Mouse (Mus musculus) neural tube, embryonic 11.5 days (tissue): ENCODE measurements around the gene Olfr376. TPM values are rescaled to one million over a fixed set of nuclear protein-coding genes. Genes with fewer than 3 reads are reported as not detected.

Experiments
- ATAC-seq: fragments of 200-750 bp; cut with Nextera tagmentation; 2 replicates; pipeline ENCODE4 v1.8.0; 2017; ENCODE audit warnings: moderate number of reproducible peaks, mild to moderate bottlenecking, moderate TSS enrichment, moderate library complexity; ENCODE audit not compliant: insufficient read depth, low FRiP score, low TSS enrichment
- DNase-seq: peaks from one replicate; pipeline ENCODE4 v3.0.0-alpha.2; 2015; ENCODE audit warnings: low spot score
- H3K27ac ChIP-seq: fragments of 300-500 bp; sonication (generic); 2 replicates; pipeline ENCODE4 v1.5.1; 2014; ENCODE audit warnings: low read depth, mild to moderate bottlenecking, low read length
- H3K27me3 ChIP-seq: fragments of 300-500 bp; sonication (generic); 2 replicates; pipeline ENCODE4 v1.6.1; 2014; ENCODE audit warnings: mild to moderate bottlenecking, low read length, mixed read lengths; ENCODE audit not compliant: control insufficient read depth, insufficient read depth
- H3K36me3 ChIP-seq: fragments of 300-500 bp; sonication (generic); 2 replicates; pipeline ENCODE4 v1.6.1; 2014; ENCODE audit warnings: mild to moderate bottlenecking, low read length, moderate library complexity, mixed read lengths; ENCODE audit not compliant: control insufficient read depth, insufficient read depth
- H3K4me1 ChIP-seq: fragments of 300-500 bp; sonication (generic); 2 replicates; pipeline ENCODE4 v1.6.1; 2014; ENCODE audit warnings: low read length, mixed read lengths; ENCODE audit not compliant: control insufficient read depth, insufficient read depth
- H3K4me2 ChIP-seq: fragments of 300-500 bp; sonication (generic); 2 replicates; pipeline ENCODE4 v1.6.1; 2014; ENCODE audit warnings: low read depth, mild to moderate bottlenecking, moderate library complexity
- H3K4me3 ChIP-seq: fragments of 300-500 bp; sonication (generic); 2 replicates; pipeline ENCODE4 v1.5.1; 2014; ENCODE audit warnings: low read depth, low read length
- H3K9ac ChIP-seq: fragments of 300-500 bp; sonication (generic); 2 replicates; pipeline ENCODE4 v1.6.1; 2014; ENCODE audit warnings: mild to moderate bottlenecking, low read length
- H3K9me3 ChIP-seq: fragments of 300-500 bp; sonication (generic); 2 replicates; pipeline ENCODE4 v1.6.1; 2016; ENCODE audit warnings: low read length; ENCODE audit not compliant: control insufficient read depth
- WGBS: fragments of 180-500 bp; shearing (Covaris S2); extraction: QIAGEN DNeasy Blood & Tissue Kit; methylation state at CpG from one replicate; pipeline ENCODE4 v1.1.7; 2014; 5-methylcytosine and 5-hydroxymethylcytosine counted together
- polyA plus RNA-seq: library from polyadenylated mRNA; unstranded; fragments of >200 nt; fragmentation: Nextera tagmentation; extraction: Ambion mirVana; gene quantifications from 2 replicates; pipeline ENCODE4 v1.2.1, GENCODE M21; 2014

Gene Olfr376
- polyA plus RNA-seq = not detected in 2 replicates

DNA sequence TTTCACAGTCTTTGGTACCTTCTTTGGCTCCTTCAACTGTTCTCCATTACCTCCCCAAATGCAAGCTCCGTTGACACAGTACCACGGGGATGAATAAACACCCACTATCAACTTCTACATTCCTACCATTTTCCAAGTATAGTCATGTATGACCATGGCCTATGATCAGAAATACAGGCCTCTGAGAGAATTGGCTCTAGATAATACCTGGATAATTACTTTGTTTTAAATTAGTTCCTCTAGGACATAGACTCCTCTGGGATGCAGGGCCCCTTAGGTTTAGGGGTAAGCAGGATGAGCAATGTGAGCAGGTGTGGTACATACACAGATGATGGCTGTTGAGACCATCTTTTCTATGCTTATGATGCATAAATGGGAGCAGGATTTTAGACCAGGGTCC lies at the start of gene Olfr376:
Olfr376 (plus strand) TSS at position 301 of the 400 bp plus-strand sequence.
- no peaks in the 10 kb centered on the region for H3K4me1 ChIP-seq
- no peak within 1 kb of the TSS for H3K27ac ChIP-seq
- H3K27me3 ChIP-seq = no peaks in the 10 kb centered on the region
- no peaks in the 10 kb centered on the region for H3K9me3 ChIP-seq
- 85% methylated on average over 2 of the region's 2 CpGs for WGBS
- DNase-seq (no peak), ATAC-seq (no peak)
- H3K4me3 ChIP-seq = no peak within 1 kb of the TSS
- no peak within 1 kb of the TSS for H3K9ac ChIP-seq
- H3K4me2 ChIP-seq = no peak within 1 kb of the TSS
- no peaks in the 10 kb centered on the region for H3K36me3 ChIP-seq

- 76% methylated on average over 9 of the region's 9 CpGs for WGBS
- H3K27me3 ChIP-seq = no peaks in the 10 kb centered on the region
- no peak overlapping the region for H3K4me2 ChIP-seq
- no peak overlapping the region for H3K9ac ChIP-seq
- H3K4me1 ChIP-seq = no peaks in the 10 kb centered on the region
- ATAC-seq (no peak), DNase-seq (no peak)
- no peak overlapping the region for H3K27ac ChIP-seq
- H3K36me3 ChIP-seq = no peaks in the 10 kb centered on the region
- no peaks in the 10 kb centered on the region for H3K9me3 ChIP-seq
- no peak overlapping the region for H3K4me3 ChIP-seq
These were observed 46.9 kb upstream of the Olfr376 start for GRCm38 (mm10) chr11:73323906-73324830.

DNA sequence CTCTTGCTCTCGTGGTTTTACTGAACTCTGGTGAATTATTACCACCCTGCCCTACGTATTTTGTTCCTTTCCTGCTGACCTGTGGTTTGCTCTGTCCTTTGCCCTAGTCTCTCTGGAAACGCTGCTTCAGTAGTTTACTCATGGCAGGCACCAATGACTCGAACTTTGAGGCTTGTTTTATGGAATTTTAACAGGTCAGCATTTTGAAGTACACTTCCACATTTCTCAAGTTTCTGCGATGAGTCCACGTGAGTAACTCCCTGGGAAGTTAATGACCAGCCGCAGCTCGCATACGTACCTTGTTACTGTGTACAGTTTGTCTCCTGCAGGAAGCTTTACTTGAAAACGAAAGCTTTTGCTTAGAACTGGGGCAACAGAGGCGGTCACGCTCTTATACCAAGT lies 44.6 kb upstream of the Olfr376 start:
- Histone ChIP-seq H3K4me2 (no peak overlapping the region), H3K36me3 (no peaks in the 10 kb centered on the region), H3K9ac (no peak overlapping the region), H3K27me3 (no peaks in the 10 kb centered on the region), H3K4me1 (no peaks in the 10 kb centered on the region), H3K9me3 (no peaks in the 10 kb centered on the region), H3K27ac (no peak overlapping the region), H3K4me3 (no peak overlapping the region)
- no peak for DNase-seq
- ATAC-seq = no peak
- WGBS = 56% methylated on average over 12 of the region's 12 CpGs

- no peaks in the 10 kb centered on the region for H3K4me1 ChIP-seq
- DNase-seq = no peak
- H3K9me3 ChIP-seq = no peaks in the 10 kb centered on the region
- 82% methylated on average over 4 of the region's 4 CpGs for WGBS
- no peak overlapping the region for H3K9ac ChIP-seq
- H3K36me3 ChIP-seq = no peaks in the 10 kb centered on the region
- H3K4me3 ChIP-seq = no peak overlapping the region
- no peak for ATAC-seq
- no peak overlapping the region for H3K27ac ChIP-seq
- no peak overlapping the region for H3K4me2 ChIP-seq
- H3K27me3 ChIP-seq = no peaks in the 10 kb centered on the region
These were observed 43.7 kb upstream of the Olfr376 start for GRCm38 (mm10) chr11:73327361-73327760.

DNA sequence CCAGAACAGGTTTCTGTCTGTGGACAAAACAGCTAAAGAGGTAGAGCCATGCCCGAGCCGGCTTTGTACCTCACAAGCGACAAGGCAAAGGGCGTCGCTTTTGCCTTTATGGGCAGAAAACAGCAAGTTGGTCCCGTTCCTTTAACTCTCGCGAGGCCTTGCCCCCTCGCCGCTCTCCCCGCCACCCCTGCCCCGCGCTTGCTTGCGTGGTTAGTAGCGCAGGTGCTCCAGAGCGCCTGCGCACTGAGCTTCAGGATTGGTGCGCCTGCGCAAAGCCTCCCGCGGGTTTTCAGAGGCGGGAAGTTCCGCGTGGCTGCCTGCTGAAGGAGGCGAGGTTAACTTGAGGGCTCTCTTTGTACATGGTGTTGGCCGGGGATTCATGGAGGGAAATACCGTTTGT lies 41.6 kb upstream of the Olfr376 start, which contains the start of the genes Aspa, Gm49340 and Spata22:
Aspa (minus strand) TSS at position 155 of the 400 bp plus-strand sequence.
Gm49340 (plus strand) TSS at position 300 of the 400 bp plus-strand sequence.
Spata22 (plus strand) TSS at position 300 of the 400 bp plus-strand sequence.
- DNase-seq = no peak
- Histone ChIP-seq H3K27ac (no peak within 1 kb of the TSS), H3K36me3 (no peaks in the 10 kb centered on the region), H3K9me3 (no peaks in the 10 kb centered on the region), H3K27me3 (no peaks in the 10 kb centered on the region), H3K4me3 (no peak within 1 kb of the TSS), H3K4me1 (no peaks in the 10 kb centered on the region), H3K9ac (no peak within 1 kb of the TSS), H3K4me2 (no peak within 1 kb of the TSS)
- no peak for ATAC-seq
- WGBS = 85% methylated on average over 27 of the region's 27 CpGs

GRCm38 (mm10) chr11:73333357-73333756 lies 37.7 kb upstream of the Olfr376 start:
- Histone ChIP-seq H3K27ac (no peak overlapping the region), H3K4me3 (no peak overlapping the region), H3K36me3 (no peaks in the 10 kb centered on the region), H3K4me2 (no peak overlapping the region), H3K4me1 (no peaks in the 10 kb centered on the region), H3K9ac (no peak overlapping the region), H3K9me3 (no peaks in the 10 kb centered on the region), H3K27me3 (no peaks in the 10 kb centered on the region)
- WGBS = 77% methylated on average over 2 of the region's 2 CpGs
- DNase-seq (no peak), ATAC-seq (no peak)

DNA sequence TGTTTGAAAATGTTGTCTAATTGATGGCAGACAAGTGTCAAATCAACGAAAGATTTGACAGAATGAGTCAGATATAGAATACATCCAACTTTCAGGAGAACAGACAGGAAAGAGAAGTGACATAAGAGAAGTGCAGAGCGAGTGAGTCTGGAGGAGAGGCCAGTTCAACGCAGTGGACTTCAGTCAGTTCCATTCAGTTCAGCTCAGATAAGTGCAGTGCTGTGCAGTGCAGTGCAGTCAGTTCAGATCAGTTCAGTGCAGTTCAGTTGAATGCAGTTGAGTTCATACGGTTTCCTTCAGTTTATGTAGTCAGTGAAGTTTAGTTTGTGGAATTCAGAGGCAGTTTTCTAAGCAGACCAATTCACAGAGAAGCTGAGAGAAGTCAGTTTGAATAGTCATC lies 34.1 kb upstream of the Olfr376 start:
- H3K9ac ChIP-seq = no peak overlapping the region
- H3K4me3 ChIP-seq = no peak overlapping the region
- WGBS = 81% methylated on average over 4 of the region's 4 CpGs
- DNase-seq (no peak), ATAC-seq (no peak)
- no peaks in the 10 kb centered on the region for H3K9me3 ChIP-seq
- no peaks in the 10 kb centered on the region for H3K27me3 ChIP-seq
- no peak overlapping the region for H3K27ac ChIP-seq
- no peak overlapping the region for H3K4me2 ChIP-seq
- no peaks in the 10 kb centered on the region for H3K4me1 ChIP-seq
- H3K36me3 ChIP-seq = no peaks in the 10 kb centered on the region

DNA sequence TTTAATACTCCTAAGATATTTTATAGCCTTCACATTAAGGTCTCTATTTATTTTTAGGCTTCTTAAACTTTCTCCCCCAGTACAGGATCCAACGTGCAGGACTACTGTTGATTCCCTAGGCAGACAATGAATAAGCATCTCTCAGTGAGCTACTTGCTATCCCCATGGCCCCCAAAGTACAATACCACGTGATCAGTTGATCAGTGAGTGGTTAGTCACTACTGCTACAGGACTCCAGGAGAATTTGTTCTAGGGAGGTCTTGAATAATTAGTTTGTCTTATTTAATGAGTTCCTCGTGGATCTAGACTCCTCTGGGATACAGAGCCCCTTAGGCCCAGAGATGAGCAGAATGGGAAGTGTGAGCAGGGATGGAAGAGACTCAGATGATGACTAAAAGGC lies 20.6 kb upstream of the Olfr376 start, which contains the start of gene Olfr20:
Olfr20 (plus strand) TSS at position 301 of the 400 bp plus-strand sequence.
- WGBS = 54% methylated on average over 3 of the region's 3 CpGs

GRCm38 (mm10) chr11:73395374-73395773 lies 24.3 kb downstream of the Olfr376 start:
- WGBS = 73% methylated on average over 4 of the region's 4 CpGs
- H3K27ac ChIP-seq = no peak overlapping the region
- no peaks in the 10 kb centered on the region for H3K4me1 ChIP-seq
- H3K4me2 ChIP-seq = no peak overlapping the region
- DNase-seq (no peak), ATAC-seq (no peak)
- H3K36me3 ChIP-seq = no peaks in the 10 kb centered on the region
- H3K9me3 ChIP-seq = no peaks in the 10 kb centered on the region
- H3K4me3 ChIP-seq = no peak overlapping the region
- H3K27me3 ChIP-seq = no peaks in the 10 kb centered on the region
- H3K9ac ChIP-seq = no peak overlapping the region

More for the DNA sequence above, 20.6 kb upstream of the Olfr376 start, which contains the start of gene Olfr20:
- ATAC-seq = no peak
- Histone ChIP-seq H3K36me3 (no peaks in the 10 kb centered on the region), H3K9me3 (no peaks in the 10 kb centered on the region), H3K4me1 (no peaks in the 10 kb centered on the region), H3K9ac (no peak within 1 kb of the TSS), H3K27ac (no peak within 1 kb of the TSS), H3K4me2 (no peak within 1 kb of the TSS), H3K4me3 (no peak within 1 kb of the TSS), H3K27me3 (no peaks in the 10 kb centered on the region)
- no peak for DNase-seq
